ENCODE assay signal across 11 mouse cellular contexts in the genomic region with DNA sequence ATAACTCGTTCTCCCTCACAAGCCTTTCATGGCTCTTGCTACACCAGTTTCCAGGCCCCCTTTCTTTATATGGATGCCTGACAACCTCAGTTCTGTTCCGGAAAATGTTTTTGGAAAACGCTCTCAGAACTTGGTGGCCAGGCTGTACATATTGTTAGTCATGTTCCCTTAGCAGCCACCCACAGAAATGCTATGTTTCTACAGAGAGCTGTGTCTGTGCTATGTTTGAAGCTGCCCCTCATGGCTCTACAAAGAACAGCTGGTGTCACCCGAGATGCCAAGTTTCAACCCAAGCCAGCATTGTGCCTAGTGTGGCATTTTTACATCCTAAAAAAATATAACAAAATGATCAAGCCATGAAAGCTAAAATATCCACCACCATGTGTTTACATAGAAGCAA.
DNase-seq lines count a peak whose midpoint lies in the region; ATAC-seq lines count a peak whose summit lies in the region.
"Had no signal": no experiment of that assay in that cellular context is flagged by ENCODE, and none has a peak within 500 bp of the region (broad histone marks: within the 10 kb centered on the region; RNA-seq: fewer than 3 reads in every experiment).

No protein-coding gene starts in this region.

- peak; percentile 39 to 43 for DNase-seq in cerebellum, postnatal 10 days
- DNase-seq in cerebellum, adult 8-10 months: no peak
- peak; percentile 47 to 59 for DNase-seq in layer of hippocampus, postnatal 10 days (ENCODE audit: low spot score in 2 of 2)
- peak; percentile 30 to 87 for DNase-seq in left cerebral cortex, postnatal 25 days (ENCODE audit: low spot score in 2 of 2)
- DNase-seq in telencephalon, adult 2 months (ENCODE audit: low read depth, low spot score): peak; percentile 81
- no peak for DNase-seq in kidney, adult 8-10 months
- DNase-seq in retina, embryonic 14.5 days (ENCODE audit: low spot score): no peak
- DNase-seq: adrenal gland, adult 2 months; kidney, adult 2 months had no signal

- ATAC-seq in monocyte, adult 5-6 weeks (replicated peaks; ENCODE audit: insufficient number of reproducible peaks, low FRiP score, low TSS enrichment, poor library complexity, severe bottlenecking): no peak
- ATAC-seq: forebrain, embryonic 13.5 days had no signal

- intact Hi-C loops in left cerebral cortex, postnatal 25 days (cut with DNase I): loop anchor here (1.0 to 5.0 kb wide), 4 partner anchors 32 to 286 kb away; no protein-coding TSS in a partner anchor

Comparison
In these comparisons a context has a peak if more than half of its experiments do, and no peak if none do; other contexts are left out.
1. DNase-seq: peak in cerebellum, postnatal 10 days (2 of 2), layer of hippocampus, postnatal 10 days (2 of 2), left cerebral cortex, postnatal 25 days (2 of 2) and telencephalon, adult 2 months (single experiment); none in cerebellum, adult 8-10 months (single experiment), kidney, adult 8-10 months (0 of 2) and retina, embryonic 14.5 days (single experiment).